Mouse (Mus musculus): ENCODE measurements around the gene Serpina11.
A peak's percentile ranks its signal among the peaks of the same experiment; 100 is the strongest.
"Not testable (repeated sequence)": the region's sequence is repeated elsewhere in the genome, so short reads cannot be mapped to it uniquely, and the experiment has no call there.

Gene Serpina11

DNA sequence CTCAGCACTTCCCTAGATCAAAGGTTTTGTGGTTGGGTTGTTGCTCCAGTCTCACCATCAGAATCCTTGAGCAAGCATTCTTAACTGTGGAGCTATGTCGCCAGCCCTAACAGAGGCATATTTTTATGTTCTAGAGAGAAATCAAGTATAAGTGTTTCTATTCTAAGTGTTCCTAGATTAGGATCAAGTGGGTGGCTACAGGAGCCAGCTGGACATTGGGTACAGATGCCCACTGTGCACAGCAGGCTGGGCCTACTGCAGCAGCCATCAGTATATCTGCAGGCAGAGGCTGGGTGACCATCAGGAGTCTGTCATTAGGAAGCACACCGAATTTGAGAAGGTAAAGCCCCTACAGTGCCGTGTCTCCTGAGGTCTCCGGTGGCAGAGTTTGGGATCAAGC is 18.7 kb downstream of the Serpina11 start:
- peak in 1 of 2 experiments; percentile 28 for DNase-seq (ENCODE audit: low spot score in 2 of 2)

DNA sequence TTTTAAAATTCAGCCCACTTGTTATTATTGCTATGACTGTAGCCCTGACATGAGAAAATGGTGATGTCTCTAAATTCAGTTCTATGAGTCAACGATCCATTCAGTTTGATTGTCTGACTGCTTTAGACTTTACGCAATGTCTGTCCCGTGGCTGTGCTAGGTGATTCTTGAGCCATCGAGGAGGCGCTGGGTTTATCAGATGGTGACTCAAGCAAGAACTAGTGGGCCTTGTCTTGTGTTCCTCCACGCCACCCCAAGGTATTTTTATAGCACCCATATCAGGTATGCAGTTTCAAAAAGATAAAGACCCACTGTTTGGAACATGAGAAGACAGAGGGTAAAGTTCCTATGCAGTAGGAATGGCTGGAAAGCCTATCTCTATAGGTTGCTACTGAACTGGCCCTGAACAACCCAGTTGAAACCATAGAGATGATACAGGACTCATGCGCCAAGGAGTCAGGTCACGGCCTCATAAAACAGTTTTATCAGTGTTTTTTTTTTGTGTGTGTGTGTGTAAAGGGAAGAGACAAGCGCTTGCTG is 20.1 kb downstream of the Serpina11 start:
- DNase-seq (ENCODE audit: low spot score in 2 of 2): no peak

DNA sequence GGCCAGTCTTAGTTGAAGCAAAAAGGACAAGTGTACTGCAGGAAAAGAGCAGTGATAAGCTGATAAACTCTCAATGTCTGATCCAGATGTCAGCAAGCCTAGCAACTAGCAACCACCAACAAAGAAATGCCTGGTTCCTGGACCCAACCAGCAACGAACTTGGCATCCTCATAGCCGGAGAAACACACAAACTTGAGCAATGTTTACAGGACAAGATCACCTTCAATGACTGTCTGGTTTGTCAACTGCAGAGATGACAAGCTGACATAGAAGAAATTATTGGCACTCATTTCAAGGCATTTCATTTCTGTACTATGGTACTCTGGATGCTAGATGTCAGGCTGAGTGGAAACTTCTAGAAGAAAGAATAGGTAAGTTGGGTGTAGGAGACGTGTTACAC is 23.0 kb downstream of the Serpina11 start:
- DNase-seq (ENCODE audit: low spot score in 2 of 2): no peak

DNA sequence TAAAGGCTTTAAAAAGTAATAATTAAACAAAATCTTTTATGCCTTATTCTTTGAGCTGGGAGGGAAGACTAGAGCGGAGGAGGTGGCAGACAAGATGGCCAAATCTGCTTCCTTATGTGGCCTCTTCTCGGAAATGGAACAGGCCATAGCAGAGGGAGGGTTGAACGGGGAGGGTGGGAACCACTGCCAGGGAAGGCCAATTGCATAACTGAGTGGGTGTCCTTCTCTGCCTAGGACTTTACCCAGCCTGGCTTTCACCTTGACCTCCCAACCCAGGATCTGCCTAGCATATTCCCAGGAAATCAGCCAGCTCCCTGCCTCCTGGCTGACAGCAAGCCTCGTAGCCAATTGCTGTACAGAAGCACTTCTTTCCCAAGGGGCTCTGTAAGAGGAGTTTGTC is 26.5 kb downstream of the Serpina11 start:
- DNase-seq (ENCODE audit: low spot score in 2 of 2): no peak

DNA sequence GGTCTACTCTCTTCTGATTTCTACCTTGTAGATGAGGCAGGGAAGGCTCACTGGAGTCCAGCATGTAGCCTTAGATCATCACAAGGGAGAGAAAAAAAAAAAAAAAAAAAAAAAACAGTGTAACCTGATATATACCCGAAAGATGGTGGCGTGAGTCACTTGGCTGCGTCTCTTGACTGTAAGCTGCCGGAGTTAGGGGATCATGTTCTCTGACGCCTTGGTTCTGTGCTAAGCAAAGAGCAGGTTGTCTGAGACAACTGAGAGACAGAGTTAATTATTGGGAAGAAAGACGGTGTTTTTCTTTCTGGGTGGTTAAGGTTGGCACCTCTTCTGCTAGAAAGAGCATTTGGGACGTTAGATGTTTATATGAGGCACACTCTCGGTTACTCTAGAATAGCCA is 26.9 kb downstream of the Serpina11 start:
- DNase-seq (ENCODE audit: low spot score in 2 of 2): no peak

DNA sequence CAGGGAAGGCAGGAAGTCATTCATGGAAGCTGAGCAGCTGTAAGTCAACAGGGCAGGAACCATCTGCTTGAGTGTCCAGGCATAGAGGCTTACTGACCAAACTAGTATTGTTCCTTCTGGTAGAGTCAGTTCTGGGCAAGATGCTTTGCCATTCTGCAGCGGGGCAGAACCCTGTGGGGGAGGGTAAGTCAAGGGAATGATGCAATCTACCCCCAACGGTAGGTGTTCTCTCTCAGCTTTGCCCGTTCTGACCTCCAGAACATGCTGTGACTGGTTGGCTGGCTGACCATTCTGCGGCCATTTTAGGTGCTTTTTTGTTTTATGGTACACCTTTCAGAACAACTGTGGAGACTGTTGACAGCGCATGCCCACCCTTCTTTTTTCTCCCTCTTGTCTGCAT is 27.4 kb downstream of the Serpina11 start:
- no peak for DNase-seq (ENCODE audit: low spot score in 2 of 2)

DNA sequence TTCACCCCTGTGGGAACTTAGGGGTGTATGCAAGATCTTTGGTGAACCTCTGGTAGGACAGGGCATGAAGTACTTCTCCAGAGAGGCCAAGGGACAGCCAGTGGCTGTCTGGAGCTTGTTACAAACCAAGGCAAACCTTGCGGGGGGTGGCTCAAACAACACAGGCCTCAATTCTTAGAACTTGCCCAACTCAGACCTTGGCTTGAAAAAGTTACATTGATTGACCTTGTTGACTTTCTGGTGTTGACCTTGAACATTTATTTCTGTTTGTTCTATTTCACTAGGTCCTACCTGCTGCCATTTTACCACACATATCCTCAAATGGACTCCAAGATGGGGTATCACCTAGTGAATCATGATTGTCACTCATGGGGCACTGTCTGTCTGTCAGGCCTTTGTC is 28.0 kb downstream of the Serpina11 start:
- DNase-seq (ENCODE audit: low spot score in 2 of 2): no peak

DNA sequence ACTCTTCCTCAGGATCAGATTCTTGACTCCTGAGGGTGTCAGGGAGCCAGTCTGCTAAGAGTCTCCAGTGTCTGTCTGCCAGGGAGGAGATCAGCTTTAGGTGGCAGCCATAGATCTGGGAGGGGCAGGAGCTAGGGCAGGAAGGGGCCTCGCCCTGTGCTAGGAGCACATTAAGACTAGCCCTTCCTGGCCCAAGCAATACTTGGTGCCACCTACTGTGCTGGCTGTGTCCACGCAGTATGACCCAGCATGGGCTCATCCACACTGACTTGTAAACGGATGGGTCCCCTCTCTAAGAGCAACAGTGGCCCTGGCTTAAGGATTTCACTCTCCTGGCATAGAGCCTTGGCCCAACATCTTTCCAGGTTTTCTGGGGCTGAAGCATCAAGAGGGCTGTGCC is 31.0 kb downstream of the Serpina11 start, which contains the start of gene Serpina1e:
TSS of gene Serpina1e (minus strand) at position 178 of the 400 bp plus-strand sequence.
- no peak for DNase-seq (ENCODE audit: low spot score in 2 of 2)

DNA sequence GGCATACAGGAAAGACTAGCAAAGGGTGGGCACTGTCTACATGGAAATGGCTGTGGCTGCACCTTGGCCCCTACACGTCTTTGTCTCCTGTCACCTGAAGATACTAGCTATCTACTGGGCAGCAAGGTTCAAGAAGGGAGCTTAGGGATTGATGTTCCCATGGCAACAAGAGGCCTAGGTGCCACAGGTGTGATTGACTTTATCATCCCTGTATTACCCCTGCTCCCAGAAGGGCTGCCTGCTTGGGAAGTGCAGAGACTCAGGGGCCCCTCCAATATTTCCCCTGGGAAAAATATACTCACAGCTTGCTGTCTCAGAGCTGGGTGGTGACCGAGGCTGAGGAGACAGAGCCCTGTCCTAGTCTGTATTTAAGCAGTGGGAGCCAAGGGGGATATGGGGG is 33.2 kb downstream of the Serpina11 start:
- DNase-seq (ENCODE audit: low spot score in 2 of 2): not testable (repeated sequence)

DNA sequence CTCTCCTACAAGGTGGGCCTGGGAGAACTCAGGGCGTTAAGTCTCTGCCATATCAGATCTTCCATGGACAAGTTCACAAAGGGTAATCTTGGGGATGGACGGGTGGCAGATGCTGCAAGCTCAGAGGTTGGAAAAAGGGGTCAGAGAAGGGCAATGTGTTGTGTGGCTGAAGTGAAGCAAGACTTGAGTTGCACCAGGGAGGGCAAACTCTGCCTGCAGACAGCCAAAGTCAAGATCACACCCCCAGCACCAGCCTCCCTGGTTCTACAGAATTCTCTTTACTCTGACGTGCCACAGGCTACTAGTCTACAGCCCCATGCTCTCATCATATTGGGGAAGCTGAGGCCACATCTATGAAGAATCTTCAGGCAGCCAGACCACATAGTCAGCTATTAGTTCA is 36.8 kb downstream of the Serpina11 start:
- not testable (repeated sequence) for DNase-seq (ENCODE audit: low spot score in 2 of 2)

DNA sequence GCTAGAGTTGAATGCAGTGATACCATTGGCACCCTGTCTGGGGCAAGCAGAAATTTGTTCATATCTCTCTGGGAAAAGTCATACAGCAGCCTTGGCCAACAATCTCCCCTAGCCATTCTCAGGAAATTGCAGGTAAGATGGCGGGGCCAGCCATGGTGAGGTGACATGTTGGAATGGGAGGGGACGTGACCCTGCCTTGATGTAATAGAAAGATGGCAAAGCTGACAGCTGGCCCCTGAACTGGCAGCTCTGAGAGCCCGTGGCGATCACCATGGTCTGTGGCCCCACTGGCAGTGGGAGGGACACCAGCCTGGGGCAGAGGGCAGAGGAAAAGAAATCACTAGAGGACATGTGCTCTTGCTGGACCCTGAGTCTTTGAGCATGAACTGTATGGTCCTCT is 43.5 kb downstream of the Serpina11 start:
- no peak for DNase-seq (ENCODE audit: low spot score in 2 of 2)

All from left cerebral cortex, adult 9 months (tissue).